Mouse (Mus musculus): ENCODE results near the gene Cradd. TPM values are rescaled to one million over a fixed set of nuclear protein-coding genes. Genes with fewer than 3 reads are reported as not detected.

Cradd gene
- polyA plus RNA-seq, 1 experiment: 0.78 TPM

DNA sequence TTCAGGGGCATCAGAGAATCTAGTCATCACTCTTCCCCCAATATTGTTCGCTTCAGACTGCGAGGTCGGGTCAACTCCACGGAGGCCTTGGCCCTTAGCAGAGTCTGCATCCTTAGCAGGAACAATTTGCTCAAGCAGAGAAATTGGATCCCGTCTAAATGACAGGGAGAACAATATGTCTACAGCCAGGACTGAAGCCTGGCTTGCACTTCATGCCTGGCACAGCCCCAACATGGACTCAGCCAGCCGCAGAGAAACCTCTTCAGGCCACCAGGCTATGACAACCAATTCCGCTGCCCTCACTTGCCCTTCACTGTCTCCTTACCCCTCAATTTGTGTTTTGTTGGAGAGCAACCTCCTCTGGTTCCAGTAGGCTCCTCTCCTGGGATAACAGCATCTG, 123.6 kb downstream of the Cradd start:
- no peak for TF ChIP-seq GATA1 (IDR thresholded peaks at IDR 0.05; ENCODE audit: low read length)
- TF ChIP-seq TAL1 (IDR thresholded peaks at IDR 0.05; ENCODE audit: low read length): no peak
- H3K27me3 ChIP-seq (ENCODE audit: control insufficient read depth): no peaks in the 10 kb centered on the region
- H3K4me1 ChIP-seq (ENCODE audit: control insufficient read depth): peaks cover 4% of the 10 kb centered on the region
- H3K9me3 ChIP-seq (ENCODE audit: control insufficient read depth, low read length): no peaks in the 10 kb centered on the region
- no peak overlapping the region for H3K4me3 ChIP-seq (replicated peaks)
- H3K36me3 ChIP-seq (ENCODE audit: control insufficient read depth): no peaks in the 10 kb centered on the region

DNA sequence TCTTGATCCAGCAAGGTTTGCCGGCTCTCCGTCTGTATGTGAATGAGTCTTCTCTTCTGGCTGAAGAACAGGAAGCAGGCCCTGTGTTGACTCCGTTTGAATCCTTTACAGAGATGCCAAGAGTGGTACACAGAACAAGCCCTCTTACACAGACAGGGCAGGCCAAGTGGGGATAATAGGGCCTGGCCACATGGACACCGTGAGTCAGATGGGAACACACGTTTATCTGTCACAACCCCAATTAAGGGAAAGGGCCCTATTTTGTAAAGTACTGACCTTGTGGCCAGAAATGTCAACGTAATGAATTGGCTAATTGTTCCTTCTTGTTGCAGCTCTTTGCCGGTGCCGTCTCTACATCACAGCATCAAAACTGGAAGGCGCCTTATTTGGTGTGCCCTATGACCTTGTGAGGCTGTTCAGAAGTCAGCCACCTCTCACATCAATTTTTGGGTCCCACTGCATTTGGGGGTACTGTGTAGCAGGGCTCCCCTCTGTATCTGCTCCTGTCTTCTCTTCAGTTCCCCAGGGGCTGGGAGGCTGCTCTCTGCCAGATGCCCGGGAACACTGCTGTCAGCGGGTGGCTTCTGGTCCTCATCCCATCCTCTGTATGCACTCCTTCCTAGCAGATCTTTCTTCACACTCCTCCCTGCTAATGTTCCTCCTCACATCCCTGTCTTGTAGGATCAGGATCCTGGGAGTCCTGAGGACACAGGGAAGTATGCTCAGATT, 124.2 kb downstream of the Cradd start:
- H3K9me3 ChIP-seq (ENCODE audit: control insufficient read depth, low read length): no peaks in the 10 kb centered on the region
- peaks cover 7% of the 10 kb centered on the region for H3K4me1 ChIP-seq (ENCODE audit: control insufficient read depth)
- H3K4me3 ChIP-seq (replicated peaks): no peak overlapping the region
- no peaks in the 10 kb centered on the region for H3K27me3 ChIP-seq (ENCODE audit: control insufficient read depth)
- TF ChIP-seq TAL1 (IDR thresholded peaks at IDR 0.05; ENCODE audit: low read length): no peak
- no peaks in the 10 kb centered on the region for H3K36me3 ChIP-seq (ENCODE audit: control insufficient read depth)

DNA sequence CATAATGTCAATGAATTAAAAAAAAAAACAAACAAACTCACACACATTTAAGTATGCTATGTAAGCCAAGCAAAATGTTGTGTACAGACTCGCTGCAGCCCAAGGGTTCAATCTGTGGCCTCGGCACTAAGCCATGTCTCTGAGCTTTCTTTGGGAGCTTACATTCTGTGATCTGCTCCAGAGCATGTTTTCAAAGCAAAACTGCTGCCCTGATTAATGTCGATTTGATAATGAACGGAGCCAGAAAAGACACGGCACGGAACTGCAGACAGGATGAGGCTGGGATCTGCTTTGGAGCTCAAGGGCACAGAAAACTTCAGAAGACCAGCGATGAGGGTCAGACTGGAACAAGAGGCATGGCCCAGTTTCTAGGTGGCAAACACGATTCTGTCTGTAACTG, 126.6 kb downstream of the Cradd start:
- Histone ChIP-seq H3K36me3 (ENCODE audit: control insufficient read depth) (no peaks in the 10 kb centered on the region), H3K4me3 (replicated peaks) (no peak overlapping the region), H3K9me3 (ENCODE audit: control insufficient read depth, low read length) (no peaks in the 10 kb centered on the region), H3K4me1 (ENCODE audit: control insufficient read depth) (peaks cover 7% of the 10 kb centered on the region), H3K27me3 (ENCODE audit: control insufficient read depth) (no peaks in the 10 kb centered on the region)
- no peak for TF ChIP-seq GATA1 (IDR thresholded peaks at IDR 0.05; ENCODE audit: low read length)
- no peak for TF ChIP-seq TAL1 (IDR thresholded peaks at IDR 0.05; ENCODE audit: low read length)

DNA sequence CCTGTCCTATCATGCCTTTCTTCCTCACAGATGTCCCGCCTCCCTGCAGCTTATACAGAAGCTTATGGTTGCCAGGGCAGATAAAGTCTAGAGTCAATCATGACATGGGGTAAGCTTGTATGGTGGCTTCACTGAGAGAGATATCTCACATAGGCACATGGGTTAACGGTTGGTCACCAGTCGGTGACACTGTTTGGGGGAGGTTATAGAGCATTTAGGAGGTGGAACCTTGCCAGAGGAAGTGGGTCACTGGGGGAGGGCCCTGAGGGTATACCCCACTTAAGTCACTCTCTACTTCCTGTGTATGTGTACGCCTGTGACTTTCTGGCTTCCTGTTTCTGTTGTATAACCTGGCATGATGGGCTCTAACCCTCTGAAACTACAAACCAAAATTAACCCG, 128.2 kb downstream of the Cradd start:
- TF ChIP-seq GATA1 (IDR thresholded peaks at IDR 0.05; ENCODE audit: low read length): no peak
- TF ChIP-seq TAL1 (IDR thresholded peaks at IDR 0.05; ENCODE audit: low read length): no peak
- no peak overlapping the region for H3K4me3 ChIP-seq (replicated peaks)
- no peaks in the 10 kb centered on the region for H3K27me3 ChIP-seq (ENCODE audit: control insufficient read depth)
- peaks cover 17% of the 10 kb centered on the region for H3K4me1 ChIP-seq (ENCODE audit: control insufficient read depth)
- no peaks in the 10 kb centered on the region for H3K36me3 ChIP-seq (ENCODE audit: control insufficient read depth)
- no peaks in the 10 kb centered on the region for H3K9me3 ChIP-seq (ENCODE audit: control insufficient read depth, low read length)

DNA sequence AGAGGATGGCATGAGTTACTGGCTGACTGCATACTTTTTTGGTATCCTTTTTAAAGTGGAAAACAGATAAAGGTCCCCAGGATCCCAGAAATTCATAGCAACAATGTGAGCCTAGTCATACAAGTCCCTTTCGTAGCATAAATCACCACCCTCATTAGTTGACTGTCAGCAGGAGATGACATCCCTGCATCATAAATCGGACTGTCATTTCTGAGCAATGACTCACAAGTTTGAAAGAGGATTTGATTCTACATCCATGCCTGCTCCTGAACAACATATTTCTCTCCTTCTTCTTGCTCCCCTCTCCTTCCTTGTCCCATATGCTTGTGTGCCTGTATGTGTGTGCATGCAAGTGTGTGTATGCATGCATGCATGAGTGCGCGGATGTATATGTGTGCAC, 129.2 kb downstream of the Cradd start:
- H3K4me3 ChIP-seq (replicated peaks): no peak overlapping the region
- peaks cover 17% of the 10 kb centered on the region for H3K4me1 ChIP-seq (ENCODE audit: control insufficient read depth)
- TF ChIP-seq GATA1 (IDR thresholded peaks at IDR 0.05; ENCODE audit: low read length): no peak
- no peak for TF ChIP-seq TAL1 (IDR thresholded peaks at IDR 0.05; ENCODE audit: low read length)
- H3K9me3 ChIP-seq (ENCODE audit: control insufficient read depth, low read length): no peaks in the 10 kb centered on the region
- no peaks in the 10 kb centered on the region for H3K27me3 ChIP-seq (ENCODE audit: control insufficient read depth)
- H3K36me3 ChIP-seq (ENCODE audit: control insufficient read depth): no peaks in the 10 kb centered on the region

DNA sequence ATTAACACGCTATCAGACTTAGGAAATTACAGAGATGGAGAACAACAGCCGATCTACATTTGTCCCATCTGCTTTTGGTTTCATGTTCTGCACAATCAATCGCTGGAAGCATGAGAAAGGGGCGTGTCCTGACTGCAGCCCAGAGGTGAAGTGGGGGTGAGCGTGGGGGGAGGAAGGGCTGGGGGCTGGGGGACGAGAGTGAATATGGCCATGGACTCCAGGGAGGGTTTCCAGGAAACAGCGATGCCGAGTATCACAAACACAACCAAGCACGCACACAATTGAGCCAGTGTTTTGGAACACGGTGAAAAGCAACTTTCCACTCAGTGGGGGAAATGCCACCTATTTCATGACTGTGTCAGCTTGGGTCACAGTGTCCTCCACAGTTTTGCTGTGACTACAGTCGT, 130.1 kb downstream of the Cradd start:
- H3K9me3 ChIP-seq (ENCODE audit: control insufficient read depth, low read length): peaks cover 2% of the 10 kb centered on the region
- no peak for TF ChIP-seq GATA1 (IDR thresholded peaks at IDR 0.05; ENCODE audit: low read length)
- TF ChIP-seq TAL1 (IDR thresholded peaks at IDR 0.05; ENCODE audit: low read length): no peak

DNA sequence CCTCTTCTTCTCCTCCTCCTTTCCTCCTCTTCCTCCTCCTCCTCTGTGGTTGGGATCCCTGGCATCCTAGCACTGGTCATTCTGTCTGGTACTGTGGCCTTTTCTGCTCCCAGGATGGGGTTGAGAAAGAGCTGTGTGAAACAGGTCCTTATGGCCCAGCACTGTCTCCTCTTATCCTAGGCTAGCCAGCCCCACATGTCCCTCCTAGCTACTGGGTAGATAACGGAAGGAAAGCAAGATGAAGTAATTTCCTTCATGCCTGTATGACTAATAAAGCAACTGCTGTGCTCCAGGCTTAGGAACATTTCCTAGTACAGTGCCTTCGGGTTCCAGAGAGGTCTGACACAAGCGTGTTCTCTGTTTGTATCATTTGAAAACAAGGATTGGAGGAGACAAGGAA, 132.1 kb downstream of the Cradd start:
- Histone ChIP-seq H3K36me3 (ENCODE audit: control insufficient read depth) (no peaks in the 10 kb centered on the region), H3K9me3 (ENCODE audit: control insufficient read depth, low read length) (peaks cover 2% of the 10 kb centered on the region), H3K4me3 (replicated peaks) (no peak overlapping the region), H3K27me3 (ENCODE audit: control insufficient read depth) (no peaks in the 10 kb centered on the region), H3K4me1 (ENCODE audit: control insufficient read depth) (peaks cover 17% of the 10 kb centered on the region)
- TF ChIP-seq GATA1 (IDR thresholded peaks at IDR 0.05; ENCODE audit: low read length) (no peak), TAL1 (IDR thresholded peaks at IDR 0.05; ENCODE audit: low read length) (no peak)

More for the DNA sequence above, 130.1 kb downstream of the Cradd start:
- Histone ChIP-seq H3K4me1 (ENCODE audit: control insufficient read depth) (peaks cover 17% of the 10 kb centered on the region), H3K36me3 (ENCODE audit: control insufficient read depth) (no peaks in the 10 kb centered on the region), H3K4me3 (replicated peaks) (no peak overlapping the region), H3K27me3 (ENCODE audit: control insufficient read depth) (no peaks in the 10 kb centered on the region)

DNA sequence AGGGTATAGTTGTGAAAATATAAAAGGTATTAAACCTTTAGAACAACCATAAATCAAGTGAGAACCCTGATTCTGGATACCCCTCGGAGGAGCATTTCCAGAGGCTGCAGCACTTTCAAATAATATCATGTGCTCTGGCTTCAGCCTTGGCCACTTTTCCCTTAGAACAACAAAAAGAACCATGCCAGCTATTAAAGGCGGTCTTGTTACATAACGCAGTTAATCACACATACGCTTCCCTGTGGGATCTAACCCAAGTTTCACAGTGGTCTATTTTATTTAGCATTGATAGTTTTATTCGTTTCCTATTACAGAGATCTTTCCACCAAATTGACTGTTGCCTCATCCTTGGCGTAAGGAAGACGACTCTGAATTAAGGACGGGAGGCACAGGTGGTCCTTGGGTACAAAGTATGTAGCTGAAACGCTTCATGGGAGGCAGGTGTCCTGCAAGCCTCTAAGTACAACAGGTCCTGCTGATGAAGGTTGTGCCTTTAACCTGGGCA, 132.7 kb downstream of the Cradd start:
- no peaks in the 10 kb centered on the region for H3K36me3 ChIP-seq (ENCODE audit: control insufficient read depth)
- no peak for TF ChIP-seq GATA1 (IDR thresholded peaks at IDR 0.05; ENCODE audit: low read length)
- TF ChIP-seq TAL1 (IDR thresholded peaks at IDR 0.05; ENCODE audit: low read length): no peak
- H3K27me3 ChIP-seq (ENCODE audit: control insufficient read depth): no peaks in the 10 kb centered on the region
- H3K4me1 ChIP-seq (ENCODE audit: control insufficient read depth): peaks cover 17% of the 10 kb centered on the region
- no peak overlapping the region for H3K4me3 ChIP-seq (replicated peaks)
- H3K9me3 ChIP-seq (ENCODE audit: control insufficient read depth, low read length): peaks cover 2% of the 10 kb centered on the region

DNA sequence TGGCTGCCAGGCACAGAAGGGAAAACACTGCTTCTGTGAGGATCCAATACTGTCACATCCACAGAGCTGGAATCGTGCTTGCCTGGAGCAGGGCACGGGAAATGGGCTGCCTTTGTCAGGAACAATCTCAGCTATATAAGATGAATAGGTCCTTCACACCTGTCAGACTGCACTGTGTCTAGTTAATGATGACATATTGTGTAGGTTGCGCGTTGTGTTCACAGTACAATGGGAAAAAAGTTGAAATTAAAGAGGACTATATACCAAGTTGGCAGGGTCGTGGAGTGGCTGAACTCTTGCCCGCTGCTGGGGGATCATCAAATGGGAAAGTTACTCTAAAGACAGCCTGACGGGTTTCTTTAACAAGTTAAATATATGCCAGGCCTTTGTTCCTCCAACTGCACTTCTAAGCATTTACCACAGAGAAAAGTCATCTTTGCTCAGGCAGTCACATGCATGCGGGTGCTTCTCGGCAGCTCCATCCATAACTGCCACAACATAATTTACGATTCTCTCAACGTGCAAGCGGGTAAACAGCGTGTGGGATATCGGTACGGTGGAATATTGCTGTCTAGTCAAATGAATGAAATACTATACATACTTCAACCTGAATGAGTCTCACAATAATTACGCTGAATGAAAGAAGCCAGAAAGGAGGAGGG, 134.3 kb downstream of the Cradd start:
- Histone ChIP-seq H3K4me1 (ENCODE audit: control insufficient read depth) (peaks cover 10% of the 10 kb centered on the region), H3K4me3 (replicated peaks) (no peak overlapping the region), H3K9me3 (ENCODE audit: control insufficient read depth, low read length) (peaks cover 2% of the 10 kb centered on the region), H3K36me3 (ENCODE audit: control insufficient read depth) (no peaks in the 10 kb centered on the region), H3K27me3 (ENCODE audit: control insufficient read depth) (no peaks in the 10 kb centered on the region)
- TF ChIP-seq GATA1 (IDR thresholded peaks at IDR 0.05; ENCODE audit: low read length) (no peak), TAL1 (IDR thresholded peaks at IDR 0.05; ENCODE audit: low read length) (no peak)
